Mouse (Mus musculus) T-helper 1 cell (primary cell): ENCODE measurements around the gene Mtss1l.

Experiments
- in situ Hi-C: fragments of 300-600 bp; cut with MboI, MseI; formaldehyde crosslinking; loops from one replicate; pipeline ENCODE4 v1.15.1; 2025; ENCODE audit warnings: high pct_unique_total_duplicates

The Mtss1l gene

DNA sequence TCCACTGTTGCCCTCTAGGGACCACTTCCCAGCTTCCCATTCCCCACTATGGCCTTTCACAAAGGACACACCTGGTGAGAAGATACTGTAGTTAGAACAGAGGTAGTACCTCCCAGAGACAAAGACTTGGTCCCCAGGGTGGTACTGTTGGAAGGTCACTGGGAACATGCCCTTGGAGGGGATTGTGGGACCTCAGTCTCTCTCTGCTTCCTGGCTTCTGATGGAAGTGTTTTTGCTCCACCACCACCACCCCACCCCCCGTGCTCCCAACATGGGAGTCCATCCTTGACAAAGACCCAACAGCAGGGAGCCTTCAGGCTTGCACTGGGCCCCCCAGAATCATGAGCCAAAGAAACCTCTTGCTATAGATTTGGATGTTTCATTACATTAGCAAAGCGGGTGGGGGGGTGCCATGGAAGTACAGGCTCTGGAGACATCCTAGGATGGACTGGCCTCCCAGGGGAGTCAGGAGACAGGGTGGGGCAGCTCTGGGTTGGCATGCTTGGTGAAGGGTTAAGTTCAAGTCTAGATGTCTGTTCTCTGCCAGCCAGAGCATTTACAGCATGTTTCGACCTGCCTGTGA lies 14.9 kb upstream of the Mtss1l start:
- in situ Hi-C loops: no loop called here

DNA sequence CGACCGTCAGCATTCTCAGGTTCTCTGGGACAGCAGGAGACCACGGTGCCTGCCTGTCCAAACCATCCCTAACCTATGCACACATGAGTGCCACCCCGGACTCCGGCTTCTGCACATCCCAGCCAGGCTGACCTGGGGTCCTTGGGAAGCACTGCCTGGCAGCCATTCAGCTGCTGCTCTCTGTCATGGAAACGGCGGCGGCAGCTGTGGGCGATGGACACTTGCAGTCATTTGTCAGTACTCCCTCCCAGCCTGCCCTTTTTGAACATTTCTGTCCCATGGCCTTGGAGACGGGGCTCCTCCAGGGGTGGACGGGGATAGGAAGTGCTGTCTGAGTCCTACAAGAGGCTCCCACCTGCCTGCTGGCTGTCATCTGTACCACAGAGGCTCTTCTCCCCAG lies 12.8 kb upstream of the Mtss1l start:
- in situ Hi-C loops: no loop called here

DNA sequence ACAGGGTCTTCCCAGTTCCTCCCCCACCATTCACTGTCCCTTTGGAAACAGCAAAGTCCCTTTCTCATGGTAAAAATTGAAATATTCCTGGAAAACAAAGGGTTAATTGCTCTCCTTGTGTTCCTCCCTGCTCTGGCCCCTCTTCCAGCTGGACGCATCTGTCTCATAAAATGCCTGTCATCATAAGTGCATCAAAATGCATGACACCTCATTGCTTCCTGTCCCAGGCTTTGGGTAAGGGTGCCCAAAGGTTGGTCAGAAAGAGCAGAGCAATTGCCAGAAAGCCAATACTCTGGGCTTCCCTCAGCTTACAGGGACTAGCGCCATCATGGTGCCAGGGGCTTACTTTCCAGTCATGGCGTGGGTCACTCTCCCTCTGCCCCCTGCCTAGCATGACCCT lies 10.7 kb upstream of the Mtss1l start:
- in situ Hi-C loops: no loop called here

DNA sequence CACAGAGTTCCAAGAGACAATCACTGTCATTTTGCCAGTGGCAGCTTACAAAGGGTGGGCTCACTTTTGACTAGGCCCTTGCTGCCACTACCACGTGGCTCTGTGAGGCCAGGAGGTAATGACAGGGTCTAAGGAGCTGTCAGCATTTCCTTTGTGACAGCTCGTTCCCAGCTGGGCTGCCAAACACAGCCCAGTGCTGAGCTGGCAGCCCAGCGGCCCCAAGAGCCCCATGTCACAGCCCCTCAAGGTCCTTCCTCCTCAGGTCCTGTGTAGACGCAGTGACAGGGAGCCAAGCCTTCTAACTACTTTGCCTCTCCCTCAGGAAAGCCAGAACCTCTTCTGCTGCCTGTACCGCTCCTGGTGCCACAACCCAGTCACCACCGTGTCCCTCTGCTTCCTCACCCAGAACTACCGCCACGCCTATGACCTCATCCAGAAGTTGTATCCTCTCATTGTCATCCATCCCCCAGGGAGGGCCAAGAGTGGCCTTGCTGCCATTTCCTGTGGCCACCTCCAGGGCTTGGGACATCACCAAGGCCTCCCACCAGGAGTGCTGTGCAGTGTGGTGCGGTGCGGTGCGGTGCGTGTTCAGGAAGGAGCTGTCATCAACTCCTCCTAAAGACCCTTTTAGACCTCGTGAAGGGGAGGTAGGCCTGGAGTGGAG lies 9.9 kb upstream of the Mtss1l start:
- in situ Hi-C loops: no loop called here

DNA sequence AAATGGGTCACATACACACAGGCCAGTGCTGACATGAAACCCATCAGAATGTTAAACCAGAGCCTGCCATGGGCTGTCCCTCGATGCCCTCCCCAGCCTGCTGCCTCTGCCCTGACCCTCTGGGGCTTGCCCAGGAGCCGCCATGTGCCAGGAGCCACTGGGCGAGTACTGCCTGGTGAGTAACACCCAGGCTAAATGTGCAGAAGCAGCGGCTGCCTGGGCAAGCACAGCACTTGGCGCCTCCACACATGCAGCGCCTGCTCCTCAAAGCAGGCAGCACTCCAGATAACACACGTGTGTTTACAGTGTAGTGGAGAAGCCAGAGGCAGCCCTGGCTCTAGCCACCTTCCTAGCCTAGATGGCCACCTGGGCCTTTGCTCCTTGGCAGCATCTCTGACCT lies 8.2 kb upstream of the Mtss1l start:
- in situ Hi-C loops: no loop called here

DNA sequence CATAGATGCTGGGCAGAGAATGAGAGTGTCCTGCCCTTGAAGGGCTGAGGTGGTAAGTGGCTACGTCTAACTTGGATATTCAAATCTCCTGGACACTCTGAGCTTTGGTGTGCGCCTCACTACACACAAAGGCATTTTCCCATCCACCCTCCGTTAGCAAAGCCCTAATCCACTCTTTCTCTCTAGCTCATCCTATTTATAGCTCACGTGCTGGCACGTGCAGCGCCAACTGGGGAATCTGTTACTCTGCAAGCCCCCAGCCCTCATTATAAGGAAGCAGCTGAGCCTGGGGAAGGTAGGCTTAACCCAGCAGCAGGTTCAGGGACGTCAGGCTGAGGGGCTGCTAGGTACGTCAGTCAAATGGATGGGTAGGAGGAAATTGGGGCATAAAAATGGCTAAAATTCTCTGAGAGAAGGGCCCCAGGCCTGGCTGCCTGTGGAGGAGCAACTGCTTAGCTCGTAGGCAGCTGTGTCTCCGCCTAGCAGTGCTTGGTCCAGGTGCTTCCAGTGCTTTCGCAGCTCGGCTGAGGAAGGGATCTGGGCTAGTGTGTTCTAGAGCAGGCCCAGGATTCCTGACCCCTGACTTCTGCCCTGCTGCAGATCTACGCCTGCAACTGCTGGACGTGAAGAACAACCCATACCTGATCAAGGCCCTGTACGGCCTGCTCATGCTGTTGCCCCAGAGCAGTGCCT lies 6.3 kb upstream of the Mtss1l start:
- in situ Hi-C loops: no loop called here

DNA sequence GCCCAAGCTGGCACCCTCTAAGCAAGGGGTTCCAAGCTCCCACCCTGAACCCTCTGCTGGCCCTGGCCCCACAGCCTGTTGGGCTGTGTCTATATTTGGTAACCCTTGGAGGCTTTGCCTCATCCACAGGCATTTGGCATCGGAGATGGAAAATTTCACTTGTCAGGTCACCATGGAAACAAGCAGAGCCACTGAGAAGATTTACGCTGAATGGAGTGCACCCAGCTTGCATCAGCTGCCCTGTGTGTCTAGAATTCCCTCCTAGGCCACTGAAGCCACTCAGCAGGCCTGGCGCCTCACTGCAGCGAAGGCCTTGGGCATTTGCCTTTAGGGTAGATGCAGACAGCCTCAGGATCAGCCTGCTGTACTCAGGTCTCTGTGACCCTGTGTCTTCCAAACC lies 5.2 kb upstream of the Mtss1l start:
- in situ Hi-C loops: no loop called here

DNA sequence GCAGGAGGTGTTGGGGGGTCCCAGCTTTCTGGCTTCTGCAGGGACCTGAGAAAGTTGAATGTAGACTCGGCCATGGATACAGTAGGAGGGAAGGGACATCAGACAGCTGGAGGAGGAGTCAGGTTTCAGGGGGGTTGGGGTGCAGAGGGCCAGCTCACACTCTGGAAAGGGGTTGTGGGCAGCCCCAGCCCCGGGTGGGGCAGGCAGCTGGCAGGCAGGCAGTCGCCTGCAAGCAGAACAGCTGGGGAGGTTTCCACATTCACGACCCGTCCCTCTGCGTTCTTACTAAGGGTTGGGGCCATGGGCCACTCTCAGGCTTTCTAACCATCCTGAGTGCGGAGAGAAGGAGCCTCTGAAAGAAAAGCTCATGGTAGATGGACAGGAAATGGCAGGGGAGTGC lies 4.1 kb upstream of the Mtss1l start:
- in situ Hi-C loops: no loop called here

DNA sequence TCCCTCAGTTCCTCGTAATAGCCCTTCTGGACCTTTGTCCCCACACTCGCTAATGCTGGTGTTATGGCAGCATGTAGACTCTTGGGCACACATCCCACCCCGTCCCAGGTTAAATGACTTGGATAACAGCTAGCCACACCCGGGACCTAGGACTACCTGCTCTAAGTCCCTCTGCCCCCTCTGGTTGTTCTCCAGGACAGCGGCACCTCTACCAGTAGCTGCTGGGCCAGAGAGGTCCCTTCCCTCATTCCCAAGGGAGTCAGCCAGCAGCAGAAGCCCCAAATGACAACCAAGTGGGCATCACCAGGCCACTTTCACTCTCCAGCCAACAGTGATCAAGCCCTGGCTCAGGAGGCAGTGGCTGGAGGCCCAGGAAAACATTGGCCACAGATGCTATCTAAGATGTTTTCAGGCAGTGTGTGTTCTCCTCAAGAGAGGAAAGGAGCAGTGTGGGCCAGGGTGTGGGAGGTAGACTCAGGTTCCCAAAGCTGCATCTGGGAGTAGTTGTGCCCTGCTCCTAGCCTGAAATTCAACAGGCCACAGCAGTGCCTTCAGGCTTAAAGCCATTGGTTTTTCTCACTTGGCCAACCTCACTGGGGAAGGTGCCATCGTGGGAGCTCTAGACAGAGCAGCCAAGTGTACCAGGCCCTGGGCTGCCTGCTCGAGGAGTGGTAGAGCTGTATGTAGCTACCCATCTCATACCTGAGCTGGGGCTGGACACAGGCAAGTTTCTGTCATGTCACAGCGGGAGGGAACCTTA lies 2.9 kb upstream of the Mtss1l start:
- in situ Hi-C loops: no loop called here

DNA sequence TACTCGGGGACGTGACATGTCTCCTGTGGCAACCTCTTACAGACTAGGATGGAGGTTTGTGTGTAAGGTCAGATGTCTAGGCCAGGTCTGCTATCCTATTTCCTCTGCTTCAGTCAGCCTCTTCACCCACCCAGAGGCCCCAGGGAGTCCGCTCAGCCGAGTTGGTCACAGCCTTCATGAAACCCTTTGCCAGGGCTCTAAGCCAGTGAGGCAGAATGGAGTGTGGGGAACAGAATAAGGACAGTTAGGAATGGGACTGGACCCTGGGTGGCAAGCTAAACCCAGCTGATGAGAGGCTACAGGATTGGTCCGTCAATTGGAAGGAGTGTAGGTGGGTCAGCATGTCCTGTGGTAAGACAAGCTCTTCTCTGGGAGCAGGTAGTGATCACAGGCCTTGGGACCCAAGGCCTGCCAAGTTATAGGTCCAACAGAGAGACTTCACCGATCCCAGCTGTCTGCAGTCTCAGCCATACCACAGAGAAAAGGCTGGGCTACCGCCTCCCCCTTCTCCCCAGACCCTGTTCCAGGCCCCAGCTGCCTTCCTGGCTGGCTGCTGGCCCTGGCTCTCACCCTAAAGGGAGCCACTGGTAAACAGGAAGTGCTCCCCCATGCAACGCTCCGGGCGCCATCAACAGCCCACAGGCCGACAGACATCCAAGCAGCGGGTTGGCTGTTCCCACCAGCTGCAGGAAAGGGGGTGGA lies 2.2 kb upstream of the Mtss1l start:
- in situ Hi-C loops: no loop called here

DNA sequence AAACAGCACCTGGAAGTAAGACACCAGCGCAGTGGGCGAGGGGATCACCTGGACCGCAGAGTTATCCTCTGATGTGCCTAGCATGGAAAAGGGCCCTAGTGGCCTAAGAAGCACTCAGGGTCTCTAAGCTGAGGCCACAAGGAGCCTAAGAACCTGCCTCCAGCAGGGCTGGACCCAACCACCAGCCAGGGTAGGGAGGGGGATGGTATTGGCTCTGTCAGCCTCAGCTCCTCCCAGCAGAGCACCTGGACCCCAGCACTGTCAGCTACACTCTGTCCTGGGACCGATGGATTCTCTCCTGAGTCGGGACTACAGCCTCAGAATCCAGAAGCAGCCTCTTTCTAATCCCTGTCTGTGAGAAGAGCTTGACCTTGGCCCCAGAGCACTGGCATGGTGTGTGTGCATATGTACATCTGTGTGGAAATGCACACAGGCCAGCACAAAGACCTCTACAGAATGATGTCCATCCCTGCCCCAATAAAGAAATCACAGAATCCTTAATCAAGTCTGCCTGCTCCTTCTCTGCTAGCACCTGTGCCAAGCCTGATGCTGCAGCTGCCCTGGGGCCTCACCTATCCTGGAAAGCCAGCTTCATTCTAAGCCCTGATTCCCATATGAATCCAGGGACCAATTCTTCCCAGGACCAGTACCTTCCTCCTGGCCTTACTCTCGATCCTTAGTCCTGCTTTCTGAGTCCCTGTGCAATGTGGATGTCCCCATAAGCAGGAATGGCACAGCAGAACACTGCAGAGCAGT lies 1.2 kb upstream of the Mtss1l start:
- in situ Hi-C loops: loop anchor here (10.0 kb wide), 1 partner anchor 1845 kb away; no protein-coding TSS in a partner anchor

DNA sequence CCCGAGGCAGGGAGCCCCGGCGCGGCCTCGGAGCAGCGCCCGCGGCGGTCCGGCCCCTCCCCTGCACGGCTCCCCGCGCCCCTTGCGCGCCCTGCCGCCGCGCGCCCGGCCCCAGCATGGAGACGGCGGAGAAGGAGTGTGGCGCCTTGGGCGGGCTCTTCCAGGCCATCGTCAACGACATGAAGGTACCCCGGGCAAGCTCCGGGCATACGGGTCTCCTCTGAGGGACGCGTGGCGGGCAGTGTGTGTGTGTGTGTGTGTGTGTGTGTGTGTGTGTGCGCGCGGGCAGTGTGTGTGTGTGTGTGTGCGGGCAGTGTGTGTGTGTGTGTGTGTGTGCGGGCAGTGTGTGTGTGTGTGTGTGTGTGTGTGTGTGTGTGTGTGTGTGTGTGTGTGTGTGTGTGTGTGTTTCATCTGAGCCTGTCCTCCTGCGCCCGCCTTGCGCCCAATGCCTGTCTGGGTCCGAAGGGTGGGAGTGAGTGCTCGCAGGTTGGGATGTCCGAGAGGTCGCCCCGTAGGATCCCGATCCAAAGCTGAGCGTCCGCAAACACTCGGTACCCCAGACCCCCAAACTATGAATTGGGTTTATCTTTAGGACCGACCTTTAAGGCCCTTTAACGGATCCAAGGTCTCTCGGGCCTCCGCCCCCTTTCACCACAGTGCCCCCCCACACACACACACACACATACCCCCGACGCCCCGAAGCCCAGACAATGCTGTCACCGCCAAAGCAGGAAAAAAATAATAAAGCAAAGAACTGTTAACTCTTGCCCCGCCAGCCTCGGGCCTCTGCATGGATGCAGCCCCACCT lies 534 bp downstream of the Mtss1l start:
- in situ Hi-C loops: loop anchor here (10.0 kb wide), 1 partner anchor 1847 kb away; no protein-coding TSS in a partner anchor

DNA sequence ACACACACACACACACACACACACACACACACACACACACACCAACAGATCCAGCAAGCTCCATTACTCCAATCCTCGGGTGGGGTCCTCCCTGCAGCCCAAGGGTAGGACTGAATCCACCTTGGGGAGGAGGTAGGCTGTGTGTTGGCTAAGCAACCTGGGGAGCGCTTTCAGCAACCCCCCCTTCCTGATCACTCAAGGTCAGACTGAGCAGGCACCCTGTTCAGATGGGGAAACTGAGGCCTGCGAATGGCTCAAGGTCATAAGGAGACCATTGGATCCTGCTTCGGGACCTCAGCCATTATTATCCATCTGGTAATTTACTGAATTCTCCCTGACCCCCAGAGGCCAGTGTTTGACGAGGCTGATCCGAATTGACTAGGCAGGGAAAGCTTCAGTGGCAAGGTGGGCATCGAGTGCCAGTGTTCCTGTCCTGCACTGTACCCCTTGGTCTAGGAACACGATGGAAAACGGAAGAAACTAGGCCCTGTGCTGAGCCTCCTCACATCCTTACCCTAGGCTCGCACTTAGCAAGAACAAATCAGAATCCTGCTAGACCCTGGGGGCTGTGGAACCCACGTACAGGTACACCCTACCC lies 1.2 kb downstream of the Mtss1l start:
- in situ Hi-C loops: loop anchor here (10.0 kb wide), 1 partner anchor 1848 kb away; no protein-coding TSS in a partner anchor

DNA sequence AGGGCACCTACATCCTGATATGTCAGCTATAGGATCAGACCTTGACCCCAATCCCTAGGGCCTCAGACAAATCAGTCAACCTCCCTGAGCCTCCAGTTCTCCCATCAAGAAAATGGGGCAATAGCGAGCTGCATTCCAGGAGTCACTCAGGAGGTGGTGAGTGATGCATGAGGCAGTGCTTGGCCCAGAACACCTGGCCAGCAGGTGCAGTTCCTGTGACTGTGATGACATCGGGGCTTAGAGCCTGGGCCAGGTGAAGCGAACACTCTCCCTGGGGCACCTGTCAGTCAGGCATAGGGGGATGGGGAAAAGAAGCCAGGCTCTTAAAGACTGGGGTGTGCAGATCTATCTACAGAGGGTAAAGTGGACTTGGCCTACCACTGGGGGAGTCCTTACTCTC lies 3.2 kb downstream of the Mtss1l start:
- in situ Hi-C loops: loop anchor here (10.0 kb wide), 1 partner anchor 1850 kb away; no protein-coding TSS in a partner anchor

DNA sequence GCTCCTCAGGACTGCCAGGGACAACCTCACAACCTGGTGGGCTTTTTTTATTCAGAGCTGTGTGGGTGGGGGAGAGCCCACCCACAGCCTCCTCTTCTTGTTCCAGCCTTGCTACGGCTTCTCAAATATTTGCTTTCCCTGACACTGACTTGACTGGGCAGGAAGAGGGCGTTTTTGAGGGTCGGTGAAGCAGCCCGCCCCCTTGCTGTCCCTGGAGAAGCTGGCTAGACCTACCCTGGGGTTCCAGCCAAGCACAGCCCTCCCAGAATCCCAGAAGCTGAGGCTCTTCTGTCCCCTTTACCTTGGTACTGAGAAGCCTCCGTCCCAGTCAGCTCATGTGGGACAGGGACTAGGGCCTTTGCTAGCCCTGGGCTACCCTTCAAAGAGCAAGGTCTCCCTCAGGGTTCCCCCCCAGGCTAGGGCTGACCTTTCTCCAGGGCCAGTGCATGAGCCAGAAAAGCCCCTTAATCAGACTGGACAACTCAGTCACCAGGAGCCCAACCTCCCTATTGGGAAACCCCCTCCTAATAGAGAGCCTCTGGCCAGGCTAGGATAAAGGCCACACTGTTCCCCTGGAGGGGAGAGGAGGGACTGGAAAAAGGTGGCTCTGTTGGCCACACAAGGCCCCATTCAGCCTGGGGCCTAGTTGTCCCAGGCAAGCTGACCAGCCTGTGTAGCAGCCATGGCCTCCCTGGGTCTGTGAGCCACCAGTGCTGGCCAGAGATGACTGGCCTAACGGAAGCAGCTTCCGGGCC lies 4.0 kb downstream of the Mtss1l start:
- in situ Hi-C loops: loop anchor here (10.0 kb wide), 1 partner anchor 1850 kb away; no protein-coding TSS in a partner anchor

DNA sequence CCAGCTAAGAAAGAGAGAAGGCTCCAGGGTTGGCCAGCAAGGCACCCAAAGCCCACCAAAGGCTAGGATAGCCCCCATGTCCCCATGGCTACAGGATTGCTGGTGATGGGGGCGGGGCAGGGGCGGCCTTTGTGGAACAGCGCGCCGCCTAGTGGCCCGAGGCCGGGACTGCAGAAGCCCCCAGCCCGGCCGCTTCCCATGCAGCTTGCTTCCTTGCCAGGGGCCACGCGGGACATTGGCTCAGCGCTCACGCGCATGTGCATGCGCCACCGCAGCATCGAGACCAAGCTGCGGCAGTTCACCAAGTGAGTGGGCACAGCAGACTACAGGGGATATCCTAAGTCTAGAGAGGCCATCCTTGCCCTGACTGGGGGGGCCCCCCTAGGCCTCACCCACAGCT lies 5.6 kb downstream of the Mtss1l start:
- in situ Hi-C loops: loop anchor here (10.0 kb wide), 1 partner anchor 1852 kb away; no protein-coding TSS in a partner anchor

DNA sequence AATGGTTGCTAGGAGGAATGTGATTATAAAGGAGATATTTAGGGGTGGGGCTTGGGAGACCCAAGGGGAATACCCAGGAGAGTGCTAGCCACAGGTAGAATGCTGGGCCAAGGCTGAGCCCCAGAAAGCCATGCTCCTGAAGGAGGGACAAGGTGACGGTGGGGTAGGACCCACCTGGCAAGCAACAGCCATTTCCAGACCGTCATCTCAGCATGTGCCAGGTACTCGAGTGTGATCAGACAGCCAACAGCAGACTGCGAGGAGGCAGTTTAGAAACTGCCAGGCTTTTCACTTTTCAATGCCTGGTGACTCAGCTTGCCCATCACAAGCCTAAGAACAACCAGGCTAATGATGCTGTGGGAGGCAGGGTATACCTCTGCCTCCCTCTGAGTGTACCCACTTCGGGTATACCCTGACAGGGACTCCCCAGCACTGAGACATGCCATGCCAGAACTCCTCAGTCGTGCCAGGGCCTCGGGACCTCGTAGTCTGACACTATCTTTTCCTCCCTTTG lies 10.1 kb downstream of the Mtss1l start:
- in situ Hi-C loops: no loop called here

DNA sequence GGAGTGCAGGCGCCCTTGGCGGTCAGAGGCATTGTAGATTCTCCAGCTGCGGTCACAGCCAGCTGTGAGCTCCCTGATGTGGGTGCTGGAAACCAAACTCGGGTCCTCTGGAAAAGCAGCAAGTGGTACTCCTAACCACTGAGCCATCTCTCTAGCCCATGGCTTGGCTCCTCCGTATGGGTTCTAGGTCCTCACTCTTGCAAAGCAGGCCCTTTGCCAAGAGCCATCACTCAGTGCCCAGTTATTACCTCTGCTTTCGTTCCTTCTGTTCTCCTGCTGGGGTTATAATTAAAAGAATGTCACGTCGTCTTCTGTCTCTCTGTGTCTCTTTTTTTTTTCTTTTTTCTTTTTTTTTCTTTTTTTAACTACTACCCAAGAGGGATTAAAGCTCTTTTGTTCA lies 11.8 kb downstream of the Mtss1l start:
- in situ Hi-C loops: no loop called here
